Mouse (Mus musculus) v-Abl transformed pro-B cells (cell line): ENCODE measurements around the gene Acta1.

Experiments used
- in situ Hi-C, 2 experiments: fragments of 400-800 bp; cut with MboI; formaldehyde crosslinking; loops; one replicate each; pipeline ENCODE4 v1.15.1; 2025; ENCODE audit not compliant: unreplicated experiment in 2 of 2

Acta1 gene

GRCm38 (mm10) chr8:123884721-123885565 is 9.6 kb downstream of the Acta1 start:
- in situ Hi-C loops, result no loop called here

- in situ Hi-C loops, result no loop called here
Measured at GRCm38 (mm10) chr8:123883094-123883493, 11.5 kb downstream of the Acta1 start.

GRCm38 (mm10) chr8:123882412-123882811 is 12.1 kb downstream of the Acta1 start:
- in situ Hi-C loops, result no loop called here

- in situ Hi-C loops, result no loop called here
Measured at GRCm38 (mm10) chr8:123880821-123881350, 13.7 kb downstream of the Acta1 start.

GRCm38 (mm10) chr8:123880271-123880670 is 14.3 kb downstream of the Acta1 start:
- in situ Hi-C loops, result no loop called here

- in situ Hi-C loops, result no loop called here
Measured at GRCm38 (mm10) chr8:123877865-123878264, 16.7 kb downstream of the Acta1 start.

GRCm38 (mm10) chr8:123874324-123874723 is 20.2 kb downstream of the Acta1 start:
- in situ Hi-C loops, result no loop called here

GRCm38 (mm10) chr8:123873364-123873763 is 21.2 kb downstream of the Acta1 start:
- in situ Hi-C loops, result no loop called here

GRCm38 (mm10) chr8:123872048-123872447 is 22.5 kb downstream of the Acta1 start:
- in situ Hi-C loops, result no loop called here

- in situ Hi-C loops, result no loop called here
Measured at GRCm38 (mm10) chr8:123866971-123867370, 27.6 kb downstream of the Acta1 start.

- in situ Hi-C loops, result no loop called here
Measured at GRCm38 (mm10) chr8:123865786-123866185, 28.8 kb downstream of the Acta1 start.

GRCm38 (mm10) chr8:123860386-123860785 is 34.2 kb downstream of the Acta1 start:
- in situ Hi-C loops, result no loop called here

GRCm38 (mm10) chr8:123859648-123860259 is 34.8 kb downstream of the Acta1 start, which contains the start of gene Ccsap:
Gene Ccsap (minus strand): TSS chr8:123860209.
- in situ Hi-C loops, result no loop called here

- in situ Hi-C loops, result no loop called here
Measured at GRCm38 (mm10) chr8:123858941-123859647, 35.5 kb downstream of the Acta1 start.

GRCm38 (mm10) chr8:123858574-123858940 is 36.0 kb downstream of the Acta1 start:
- in situ Hi-C loops, result no loop called here

- in situ Hi-C loops, result no loop called here
Measured at GRCm38 (mm10) chr8:123857361-123857760, 37.2 kb downstream of the Acta1 start.

GRCm38 (mm10) chr8:123854733-123855475 is 39.6 kb downstream of the Acta1 start:
- in situ Hi-C loops, result no loop called here

- in situ Hi-C loops, result no loop called here
Measured at GRCm38 (mm10) chr8:123854252-123854651, 40.3 kb downstream of the Acta1 start.

- in situ Hi-C loops, result no loop called here
Measured at GRCm38 (mm10) chr8:123851590-123851989, 43.0 kb downstream of the Acta1 start.

GRCm38 (mm10) chr8:123849352-123849751 is 45.2 kb downstream of the Acta1 start:
- in situ Hi-C loops, result no loop called here
